Mouse (Mus musculus) CH12.LX (cell line): ENCODE measurements around the gene Maco1. TPM values are rescaled to one million over a fixed set of nuclear protein-coding genes. Genes with fewer than 3 reads are reported as not detected.

Experiments
- DNase-seq: peaks from one replicate; pipeline ENCODE4 v3.0.0-alpha.2; 2013; ENCODE audit errors: extremely low read depth
- H3K27ac ChIP-seq: 2 replicates; pipeline ENCODE4 v1.5.1; 2012; ENCODE audit warnings: low read depth, mild to moderate bottlenecking, control low read depth, moderate library complexity; ENCODE audit not compliant: insufficient read depth
- H3K27me3 ChIP-seq: replicated peaks from 2 replicates; pipeline ENCODE3; 2012; ENCODE audit warnings: inconsistent platforms
- H3K36me3 ChIP-seq, 2 experiments: replicated peaks in 1 of 2; 2 replicates each; pipeline versions ENCODE3 to v1.6.1; 2012; ENCODE audit warnings: inconsistent platforms in 1 of 2, low read length in 1 of 2, mild to moderate bottlenecking in 1 of 2, mixed read lengths in 1 of 2, moderate library complexity in 1 of 2; ENCODE audit not compliant: control insufficient read depth in 1 of 2, insufficient read depth in 1 of 2
- H3K4me1 ChIP-seq, 2 experiments: 2 replicates each; pipeline ENCODE4 v1.6.1; 2012; ENCODE audit warnings: inconsistent platforms in 1 of 2, moderate library complexity in 1 of 2; ENCODE audit not compliant: insufficient read depth in 2 of 2, control insufficient read depth in 1 of 2
- H3K4me2 ChIP-seq: 2 replicates; pipeline ENCODE4 v1.6.1; 2012; ENCODE audit warnings: low read depth, mild to moderate bottlenecking, control low read depth; ENCODE audit not compliant: poor library complexity, insufficient read depth, severe bottlenecking
- H3K4me3 ChIP-seq, 3 experiments: fragments of 150-350 bp in 1 of 3; sonication (generic) in 1 of 3; replicated peaks in 1 of 3; 2 replicates each; pipeline versions ENCODE3 to v1.5.1; 2011 to 2012; ENCODE audit warnings: low read depth in 2 of 3, low read length in 2 of 3, mild to moderate bottlenecking in 2 of 3, moderate library complexity in 2 of 3, control low read depth in 1 of 3, improper control_type of control experiment in 1 of 3, inconsistent platforms in 1 of 3, mixed read lengths in 1 of 3; ENCODE audit not compliant: poor library complexity in 1 of 3
- H3K79me2 ChIP-seq: replicated peaks from 2 replicates; pipeline ENCODE4 v1.6.1; 2012; ENCODE audit warnings: mild to moderate bottlenecking, moderate library complexity; ENCODE audit not compliant: control insufficient read depth, poor library complexity, insufficient read depth, severe bottlenecking; ENCODE audit errors: extremely low read depth
- H3K9ac ChIP-seq: 2 replicates; pipeline ENCODE4 v1.6.1; 2012; ENCODE audit warnings: low read depth, mild to moderate bottlenecking, control low read depth, moderate library complexity; ENCODE audit not compliant: insufficient read depth
- H3K9me3 ChIP-seq: replicated peaks from 2 replicates; pipeline ENCODE3; 2012; ENCODE audit warnings: low read length, inconsistent platforms, mixed read lengths
- CHD1 ChIP-seq: IDR thresholded peaks from 2 replicates; pipeline ENCODE4 v1.6.1; 2012; ENCODE audit warnings: low read depth, low read length, improper control_type of control experiment, inconsistent platforms
- CTCF ChIP-seq, 2 experiments: IDR thresholded peaks in 1 of 2; conservative IDR thresholded peaks in 1 of 2; 2 replicates each; pipeline ENCODE4 v1.5.1; 2011 to 2012; ENCODE audit warnings: low read depth in 2 of 2, low read length in 2 of 2, improper control_type of control experiment in 1 of 2, inconsistent platforms in 1 of 2, mild to moderate bottlenecking in 1 of 2, moderate library complexity in 1 of 2
- EP300 ChIP-seq: IDR thresholded peaks from 2 replicates; pipeline ENCODE4 v1.6.1; 2011; ENCODE audit warnings: low read length, improper control_type of control experiment
- ETS1 ChIP-seq: conservative IDR thresholded peaks from 2 replicates; pipeline ENCODE4 v1.6.1; 2012; ENCODE audit warnings: low read depth, mild to moderate bottlenecking, inconsistent platforms, low read length, improper control_type of control experiment, moderate library complexity
- GABPA ChIP-seq: IDR thresholded peaks from 2 replicates; pipeline ENCODE4 v1.6.1; 2012; ENCODE audit warnings: low read depth, low read length, improper control_type of control experiment, inconsistent platforms; ENCODE audit not compliant: insufficient replicate concordance
- JUND ChIP-seq: conservative IDR thresholded peaks from 2 replicates; pipeline ENCODE4 v1.6.1; 2011; ENCODE audit warnings: low read depth, low read length, improper control_type of control experiment
- KAT2A ChIP-seq: IDR thresholded peaks from 2 replicates; pipeline ENCODE4 v1.6.1; 2012; ENCODE audit warnings: low read length, improper control_type of control experiment, inconsistent platforms; ENCODE audit not compliant: insufficient replicate concordance
- PAX5 ChIP-seq: IDR thresholded peaks from 2 replicates; pipeline ENCODE4 v1.6.1; 2012; ENCODE audit warnings: low read length, inconsistent platforms, mixed read lengths
- POLR2A ChIP-seq: IDR thresholded peaks from 2 replicates; pipeline ENCODE4 v1.6.1; 2011; ENCODE audit warnings: low read depth, mild to moderate bottlenecking, improper control_type of control experiment, low read length
- RAD21 ChIP-seq: IDR thresholded peaks from 2 replicates; pipeline ENCODE4 v1.6.1; 2011; ENCODE audit warnings: low read depth, mild to moderate bottlenecking, low read length, improper control_type of control experiment, moderate library complexity
- RCOR1 ChIP-seq: conservative IDR thresholded peaks from 2 replicates; pipeline ENCODE4 v1.6.1; 2012; ENCODE audit warnings: low read depth, mild to moderate bottlenecking, inconsistent platforms, low read length, improper control_type of control experiment
- SMC3 ChIP-seq: IDR thresholded peaks from 2 replicates; pipeline ENCODE4 v1.6.1; 2011; ENCODE audit warnings: low read depth, low read length, improper control_type of control experiment
- TBP ChIP-seq: conservative IDR thresholded peaks from 2 replicates; pipeline ENCODE4 v1.6.1; 2011; ENCODE audit warnings: low read depth, low read length, improper control_type of control experiment
- TCF12 ChIP-seq: IDR thresholded peaks from 2 replicates; pipeline ENCODE4 v1.6.1; 2014; ENCODE audit warnings: low read depth, mild to moderate bottlenecking, inconsistent platforms, low read length, improper control_type of control experiment
- USF1 ChIP-seq: IDR thresholded peaks from 2 replicates; pipeline ENCODE4 v1.6.1; 2014; ENCODE audit warnings: low read depth, mild to moderate bottlenecking, inconsistent platforms, low read length, improper control_type of control experiment
- ZC3H11A ChIP-seq: IDR thresholded peaks from 2 replicates; pipeline ENCODE4 v1.6.1; 2012; ENCODE audit warnings: low read depth, mild to moderate bottlenecking, inconsistent platforms, low read length, improper control_type of control experiment
- ZNF384 ChIP-seq: IDR thresholded peaks from 2 replicates; pipeline ENCODE4 v1.6.1; 2012; ENCODE audit warnings: low read depth, low read length, improper control_type of control experiment, inconsistent platforms
- dilution Hi-C: fragments of 300-500 bp; cut with MboI; formaldehyde crosslinking; loops from 2 replicates; pipeline ENCODE4 v1.14.3; 2020; ENCODE audit warnings: low sequenced_read_pairs; ENCODE audit not compliant: extremely low pct_unique_long_range_greater_than_20kb, extremely low pct_ligation_motif_present
- in situ Hi-C: fragments of 300-500 bp; cut with MboI; formaldehyde crosslinking; loops from 3 replicates; pipeline ENCODE4 v1.14.3; 2019; ENCODE audit warnings: low sequenced_read_pairs, low pct_ligation_motif_present, low pct_unique_long_range_greater_than_20kb, mixed read lengths
- polyA plus RNA-seq: library from polyadenylated mRNA; unstranded; fragments of >175 nt; gene quantifications from 2 replicates; pipeline ENCODE4 v1.2.1, GENCODE M21; 2012; ENCODE audit warnings: low read depth; ENCODE audit not compliant: insufficient read length
- total RNA-seq, 2 experiments: library from RNA; depleted of rRNA; stranded (reverse); fragments of 300-350 nt in 1 of 2; fragments of >200 nt in 1 of 2; gene quantifications; 2 replicates each; pipeline ENCODE4 v1.2.3; 2012 to 2014

Gene Maco1
- total and polyA plus RNA-seq, 3 experiments, result 15.8 to 19.8 (median 17.3) TPM

- in situ Hi-C loops, result loop anchor here (10.0 kb wide), 1 partner anchor 249 kb away; no protein-coding TSS in a partner anchor
These were observed 59.8 kb downstream of the Maco1 start for GRCm38 (mm10) chr4:134793213-134793956.

GRCm38 (mm10) chr4:134791731-134792130 is 61.4 kb downstream of the Maco1 start:
- Histone ChIP-seq H3K4me3 (no peak overlapping the region), H3K27ac (no peak overlapping the region), H3K79me2 (no peaks in the 10 kb centered on the region), H3K9me3 (peaks cover 5% of the 10 kb centered on the region), H3K4me1 (peaks cover 9 to 17% of the 10 kb centered on the region in 2 experiments; a peak in 3 of 4 replicates), H3K9ac (no peak overlapping the region), H3K27me3 (no peaks in the 10 kb centered on the region), H3K36me3 (no peaks in the 10 kb centered on the region)
- dilution Hi-C loops, result no loop called here
- in situ Hi-C loops, result loop anchor here (10.0 kb wide), 1 partner anchor 247 kb away; no protein-coding TSS in a partner anchor
- no peak for TF ChIP-seq ETS1
- no peak for TF ChIP-seq POLR2A
- no peak for TF ChIP-seq TCF12
- no peak for TF ChIP-seq CHD1
- TF ChIP-seq USF1, result no peak
- TF ChIP-seq PAX5, result no peak
- TF ChIP-seq CTCF (conservative IDR thresholded peaks at IDR 0.05 in 1 of 2, IDR thresholded peaks at IDR 0.05 in 1 of 2; ENCODE audit: low read depth in 2 of 2, low read length in 2 of 2), result no peak
- no peak for TF ChIP-seq GABPA
- no peak for TF ChIP-seq RCOR1
- TF ChIP-seq ZC3H11A, result no peak
- no peak for TF ChIP-seq KAT2A
- TF ChIP-seq TBP, result no peak
- TF ChIP-seq, all 38 proteins: peak for 0
- DNase-seq, result no peak
- no peak overlapping the region for H3K4me2 ChIP-seq

More at GRCm38 (mm10) chr4:134793213-134793956, 59.8 kb downstream of the Maco1 start:
- dilution Hi-C loops, result no loop called here
- no peak for TF ChIP-seq EP300
- TF ChIP-seq ZNF384, result peak; percentile 69
- peak; percentile 49 to 66 for TF ChIP-seq CTCF (conservative IDR thresholded peaks at IDR 0.05 in 1 of 2, IDR thresholded peaks at IDR 0.05 in 1 of 2; ENCODE audit: low read depth in 2 of 2, low read length in 2 of 2)
- no peak for TF ChIP-seq JUND
- TF ChIP-seq RAD21, result peak; percentile 23
- TF ChIP-seq SMC3, result peak; percentile 45
- H3K27me3 ChIP-seq, result no peaks in the 10 kb centered on the region
- peak overlapping the region; percentile 33 for H3K4me2 ChIP-seq
- peak; percentile 52 for DNase-seq
- H3K9me3 ChIP-seq, result peaks cover 5% of the 10 kb centered on the region
- peaks cover 9 to 19% of the 10 kb centered on the region in 2 experiments; a peak in 3 of 4 replicates for H3K4me1 ChIP-seq
- no peaks in the 10 kb centered on the region for H3K79me2 ChIP-seq
- H3K9ac ChIP-seq, result no peak overlapping the region
- H3K27ac ChIP-seq, result no peak overlapping the region
- no peaks in the 10 kb centered on the region for H3K36me3 ChIP-seq
- H3K4me3 ChIP-seq, result no peak overlapping the region
